Mouse (Mus musculus) urinary bladder, postnatal 25 days (tissue): ENCODE data around the gene Rhot1.
"Not testable (repeated sequence)": the region's sequence is repeated elsewhere in the genome, so short reads cannot be mapped to it uniquely, and the experiment has no call there.

Experiments
- DNase-seq: peaks from one replicate; pipeline ENCODE4 v3.0.0; 2022; ENCODE audit warnings: low spot score

Gene Rhot1

DNA sequence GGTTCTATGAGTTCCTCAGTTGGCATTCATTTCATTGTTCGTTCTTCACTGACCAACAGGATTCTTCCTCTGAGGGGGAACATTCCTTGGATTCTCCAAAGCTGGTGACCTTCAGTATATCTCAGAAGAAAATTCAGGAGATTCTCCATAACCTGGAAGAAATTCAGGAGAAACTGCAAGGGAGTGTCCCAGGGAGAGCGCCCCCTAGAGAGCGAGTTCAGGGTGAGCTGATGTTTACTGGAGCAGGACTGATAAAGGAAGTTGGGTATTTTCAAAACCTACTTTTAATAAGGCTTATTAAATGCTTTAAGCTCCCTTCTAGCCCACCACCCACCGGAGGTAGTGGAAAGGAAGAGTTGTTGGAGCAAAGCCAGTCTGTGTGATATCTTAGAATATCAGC is 15.0 kb upstream of the Rhot1 start:
- DNase-seq = no peak

DNA sequence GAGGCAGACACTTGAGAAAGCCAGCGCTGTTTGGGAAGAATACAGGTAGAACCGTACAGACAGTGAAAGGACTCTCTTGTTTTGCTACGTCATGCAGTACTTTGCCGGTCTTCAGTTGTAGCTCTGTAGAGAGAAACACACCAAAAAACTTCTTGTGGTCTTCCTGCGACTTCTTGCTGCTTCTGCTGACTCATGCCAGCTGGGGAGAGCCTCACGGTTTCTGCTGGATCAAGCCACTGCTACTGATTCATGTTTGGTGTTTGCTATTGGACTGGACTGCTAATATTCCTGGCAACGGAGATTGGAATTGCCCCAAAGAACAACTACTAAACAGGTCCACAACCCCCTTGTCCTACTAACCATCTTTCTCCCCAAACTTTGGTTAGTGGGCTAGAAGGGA is 12.5 kb upstream of the Rhot1 start:
- no peak for DNase-seq

DNA sequence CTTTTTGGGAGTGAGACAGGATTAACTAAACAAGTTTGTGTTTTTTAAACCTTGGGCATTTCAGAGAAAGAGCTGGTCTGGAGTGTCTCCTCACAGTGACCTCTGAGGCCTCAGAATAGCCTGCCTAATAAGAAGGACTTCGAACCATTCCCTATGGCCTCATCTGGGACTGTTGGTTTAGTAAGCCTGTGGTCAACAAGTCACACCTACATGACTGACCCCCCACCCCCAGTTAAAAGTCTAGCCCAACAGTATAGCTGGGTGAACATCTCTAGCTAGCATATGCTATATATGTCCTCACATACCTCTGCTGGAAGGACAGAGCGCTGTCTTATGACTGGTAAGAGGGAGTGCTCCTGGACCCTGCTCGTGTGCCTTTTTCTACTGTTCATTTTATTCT is 9.5 kb upstream of the Rhot1 start:
- no peak for DNase-seq

DNA sequence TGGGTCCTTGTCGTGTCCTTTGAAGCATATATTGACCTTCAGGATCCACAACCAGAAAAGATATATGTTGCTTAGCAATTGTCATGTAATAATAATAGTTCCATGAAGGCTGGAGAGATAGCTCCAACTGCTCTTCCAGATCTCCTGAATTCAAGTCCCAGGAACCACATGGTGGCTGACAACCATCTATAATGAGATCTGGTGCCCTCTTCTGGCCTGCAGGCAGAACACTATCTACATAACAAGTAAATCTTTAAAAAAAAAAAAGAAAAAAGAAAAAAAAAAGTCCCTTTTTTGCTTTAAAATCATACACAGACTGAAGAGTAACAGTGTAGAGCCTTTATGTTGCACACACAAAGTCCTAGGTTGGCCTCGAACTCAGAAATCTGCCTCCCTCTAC is 9.0 kb upstream of the Rhot1 start:
- no peak for DNase-seq

DNA sequence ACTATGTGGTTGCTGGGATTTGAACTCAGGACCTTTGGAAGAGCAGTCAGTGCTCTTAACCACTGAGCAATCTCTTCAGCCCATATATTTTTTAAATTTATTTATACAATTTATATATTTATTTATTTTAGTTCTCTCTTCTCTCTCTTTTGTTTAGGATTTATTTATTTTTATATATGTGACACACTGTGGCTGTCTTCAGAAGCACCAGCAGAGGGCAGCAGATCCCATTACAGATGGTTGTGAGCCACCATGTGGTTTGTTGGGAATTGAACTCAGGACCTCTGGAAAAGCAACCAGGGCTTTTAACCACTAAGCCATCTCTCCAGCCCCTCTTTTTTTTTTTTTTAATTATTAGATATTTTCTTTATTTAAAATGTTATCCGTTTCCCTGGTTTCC is 8.5 kb upstream of the Rhot1 start:
- no peak for DNase-seq

DNA sequence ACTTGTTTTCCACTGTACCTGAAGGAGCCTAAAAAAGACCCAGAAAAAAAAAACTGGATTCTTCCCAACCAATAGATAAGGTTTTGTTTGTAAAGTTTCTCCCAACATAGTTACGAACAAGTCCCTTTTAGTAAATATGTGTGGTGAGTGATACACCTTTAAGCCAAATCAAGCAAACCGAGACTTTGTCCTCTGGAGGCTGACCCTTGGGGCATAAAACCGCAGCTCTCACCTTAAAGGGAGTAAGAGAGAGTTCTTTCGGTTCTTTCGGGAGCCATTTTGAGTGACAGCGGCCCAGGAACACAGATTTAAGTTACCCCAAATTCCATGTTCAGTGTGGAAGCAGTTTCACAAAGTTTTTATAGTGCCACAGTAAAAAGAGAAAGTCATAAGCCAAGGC is 6.5 kb upstream of the Rhot1 start:
- no peak for DNase-seq

DNA sequence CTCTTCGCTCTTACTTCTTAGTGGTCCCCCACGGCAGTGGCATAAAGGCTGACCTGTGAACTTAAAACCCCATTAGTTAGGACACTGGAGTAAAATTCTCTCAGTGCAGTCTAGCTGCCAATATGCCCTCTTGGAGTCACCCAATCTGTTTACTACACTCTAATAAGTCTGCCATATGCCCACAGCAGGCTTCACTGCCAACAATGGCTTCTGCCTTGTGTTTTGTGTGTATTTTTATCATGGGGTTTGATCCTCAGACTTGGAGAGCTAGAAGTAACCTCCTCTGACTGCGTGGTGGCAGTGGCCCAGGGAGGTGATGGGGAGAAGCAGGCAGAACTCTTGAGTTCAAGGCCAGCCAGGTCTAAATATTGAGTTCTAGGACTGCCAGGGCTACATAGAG is 4.8 kb upstream of the Rhot1 start:
- no peak for DNase-seq

DNA sequence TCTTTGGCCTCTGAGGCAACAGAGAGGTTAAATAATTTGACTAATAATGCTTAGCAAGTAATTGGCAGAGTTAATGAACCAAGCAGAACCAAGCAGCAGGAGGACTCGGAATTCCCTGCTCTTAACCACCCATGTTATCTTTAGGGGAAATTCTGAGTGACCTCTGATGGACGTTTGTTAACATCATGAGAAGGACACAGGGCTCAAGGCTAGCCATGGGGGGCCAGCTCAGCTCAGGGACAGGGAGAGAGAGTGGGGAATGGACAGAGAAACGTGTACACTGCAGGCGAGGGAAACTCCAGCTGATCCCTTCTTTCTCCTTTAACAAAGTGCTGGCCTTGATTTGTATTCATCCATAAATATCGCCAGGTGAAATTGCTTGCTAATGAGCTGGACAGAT is 3.9 kb upstream of the Rhot1 start:
- DNase-seq = no peak

DNA sequence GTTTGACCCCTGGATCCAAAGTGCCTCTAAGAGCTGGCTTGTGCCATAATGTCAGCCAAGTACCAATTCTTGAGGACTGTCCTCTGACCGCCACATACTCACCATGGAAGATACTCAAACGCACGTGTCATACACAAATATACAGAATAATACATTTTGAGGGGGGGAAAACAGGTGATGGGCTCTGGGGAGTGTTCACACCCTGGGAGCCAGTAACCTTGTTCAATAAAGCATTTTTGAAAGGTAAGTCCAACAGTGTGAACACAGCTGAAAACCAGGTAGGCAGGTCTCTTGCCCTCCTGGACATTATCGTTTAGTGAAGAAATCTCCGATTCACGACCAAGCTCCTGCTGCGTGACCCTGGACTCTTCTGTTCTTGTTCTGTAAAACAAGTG is 357 bp upstream of the Rhot1 start:
- no peak for DNase-seq

DNA sequence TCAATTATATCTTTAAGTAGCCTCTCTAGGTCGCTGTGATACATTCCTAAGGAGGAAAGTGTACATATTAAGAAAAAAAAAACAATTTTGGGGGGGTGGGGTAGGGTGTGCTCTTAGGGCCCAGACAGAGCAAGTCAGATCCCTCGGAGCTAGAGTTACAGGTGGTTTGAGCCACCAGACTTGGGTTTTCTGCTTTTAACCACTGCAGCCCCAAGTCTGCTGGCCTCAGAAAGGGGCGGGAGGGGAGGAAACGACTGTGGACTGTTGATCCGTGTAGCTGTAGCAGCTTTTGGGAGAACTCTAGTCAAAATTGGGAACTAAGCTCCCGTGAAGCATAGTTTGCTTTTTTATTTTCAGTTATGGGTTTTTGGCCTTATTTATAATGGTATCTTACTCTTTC is 1.5 kb downstream of the Rhot1 start:
- DNase-seq = no peak

DNA sequence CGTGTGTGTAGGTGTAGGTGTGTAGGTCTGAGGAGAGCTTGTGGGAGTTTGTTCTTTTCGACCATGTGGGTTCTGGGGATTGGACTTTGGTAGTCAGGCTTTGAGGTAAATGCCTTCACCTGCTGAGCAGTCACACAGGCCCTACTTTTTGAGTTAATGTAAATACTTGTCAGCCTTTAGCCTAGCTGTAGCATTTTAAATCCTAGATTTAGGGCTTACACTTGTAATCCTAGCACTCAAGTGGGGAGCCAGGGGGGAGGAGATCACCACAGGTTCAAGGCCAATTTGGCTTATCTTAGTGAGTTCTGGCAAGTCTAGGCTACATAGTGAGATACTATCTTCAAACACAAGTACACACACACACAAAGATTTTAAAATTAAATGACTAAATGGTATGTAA is 3.5 kb downstream of the Rhot1 start:
- no peak for DNase-seq

DNA sequence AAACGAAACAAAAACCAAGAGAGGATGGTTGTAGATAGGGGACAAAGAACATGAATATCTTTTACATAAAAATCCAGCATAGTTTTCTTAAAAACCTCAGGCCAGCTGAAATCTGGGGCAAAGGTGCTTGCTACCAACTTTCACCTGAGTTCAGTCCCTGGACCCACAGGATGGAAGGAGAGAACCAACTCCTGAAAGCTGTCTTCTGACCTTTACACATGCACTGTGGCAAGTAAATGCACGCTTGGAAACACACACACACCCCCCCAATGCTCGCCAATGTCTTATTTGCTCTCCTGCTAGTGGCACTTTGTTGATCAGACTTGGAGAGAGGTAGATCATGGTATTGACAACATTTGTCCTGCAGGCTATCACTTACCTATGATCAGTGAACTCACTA is 6.5 kb downstream of the Rhot1 start:
- no peak for DNase-seq

DNA sequence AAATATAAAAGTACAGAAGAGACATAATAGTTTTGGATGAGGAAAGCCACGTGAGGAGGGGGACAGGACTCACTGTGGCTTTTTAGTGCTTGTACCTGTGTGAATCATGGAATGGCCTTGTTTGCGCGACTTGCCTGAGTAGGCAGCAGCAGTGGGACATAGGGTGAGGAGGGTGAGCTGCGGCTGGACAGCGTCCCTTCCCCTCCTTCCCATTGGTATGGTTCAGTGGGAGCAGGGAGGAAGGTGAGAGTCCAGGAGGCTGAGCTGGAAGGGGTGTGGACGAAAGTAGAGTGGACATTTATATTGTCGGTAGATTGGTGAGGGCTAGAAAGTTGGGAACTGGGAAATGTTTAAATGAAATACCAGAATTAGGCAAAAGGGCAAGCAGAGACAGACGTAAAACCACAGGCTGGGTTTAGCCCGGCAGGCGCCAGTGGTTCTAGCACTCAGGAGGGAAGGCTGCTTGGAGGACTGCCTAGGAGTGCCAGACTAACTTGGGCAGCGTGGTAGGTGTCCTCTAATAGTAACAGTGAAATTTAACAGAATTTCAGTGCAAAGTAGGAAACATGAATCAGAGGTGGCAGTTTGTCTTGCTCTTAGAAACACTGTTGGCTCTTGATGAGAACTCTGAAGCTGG is 10.0 kb downstream of the Rhot1 start:
- no peak for DNase-seq

DNA sequence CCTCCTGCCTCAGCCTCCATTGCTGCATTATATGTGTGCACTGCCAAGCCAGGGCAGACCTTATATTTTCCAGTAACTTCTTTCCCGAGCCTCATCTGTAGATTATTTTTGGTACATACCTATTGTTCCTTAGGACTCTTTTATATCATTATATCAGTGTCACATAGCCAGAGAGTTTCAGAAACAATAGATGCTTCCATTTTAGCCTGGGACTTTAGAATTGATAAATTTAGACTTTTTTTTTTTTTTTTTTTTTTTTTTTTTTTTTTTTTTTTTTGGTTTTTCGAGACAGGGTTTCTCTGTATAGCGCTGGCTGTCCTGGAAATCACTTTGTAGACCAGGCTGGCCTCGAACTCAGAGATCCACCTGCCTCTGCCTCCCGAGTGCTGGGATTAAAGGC is 21.2 kb downstream of the Rhot1 start:
- DNase-seq = not testable (repeated sequence)

DNA sequence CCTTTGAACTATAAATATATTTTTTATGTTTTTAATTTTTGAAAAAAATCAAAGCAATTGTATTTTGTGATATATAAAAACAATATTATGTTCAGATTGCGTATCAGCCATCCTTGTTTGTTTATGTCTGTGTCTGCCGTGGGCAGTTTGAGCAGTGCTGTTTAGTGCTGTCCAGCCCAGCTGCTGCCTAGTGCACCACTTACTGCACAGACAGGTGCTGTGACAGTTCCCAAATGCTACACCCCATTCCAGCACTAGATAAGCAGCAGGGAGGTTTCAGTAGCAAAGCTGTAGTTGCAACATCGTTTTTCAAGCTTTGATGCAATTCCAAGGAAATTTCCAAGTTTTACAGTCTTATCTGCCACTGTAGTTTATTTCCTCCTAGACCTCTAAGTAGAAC is 28.5 kb downstream of the Rhot1 start:
- DNase-seq = no peak

DNA sequence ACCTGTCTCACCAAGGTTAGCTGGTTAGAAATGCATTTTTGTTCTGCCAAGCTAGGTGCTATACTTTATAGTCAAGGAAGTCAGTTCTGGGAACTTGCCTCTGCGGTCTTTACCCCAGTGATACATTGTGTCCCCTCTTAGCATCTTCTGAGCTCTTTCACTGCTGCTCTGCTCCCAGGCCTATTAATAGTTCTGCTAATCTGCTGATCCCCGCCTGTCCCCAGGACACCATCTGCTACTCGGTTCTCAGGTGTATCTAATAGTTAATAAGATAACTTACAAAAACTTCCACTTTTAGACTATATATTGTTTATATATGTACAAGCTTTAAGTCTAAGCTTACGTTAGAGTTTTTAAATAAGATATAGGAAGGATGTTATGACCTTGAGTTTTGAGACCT is 29.5 kb downstream of the Rhot1 start:
- DNase-seq = no peak

DNA sequence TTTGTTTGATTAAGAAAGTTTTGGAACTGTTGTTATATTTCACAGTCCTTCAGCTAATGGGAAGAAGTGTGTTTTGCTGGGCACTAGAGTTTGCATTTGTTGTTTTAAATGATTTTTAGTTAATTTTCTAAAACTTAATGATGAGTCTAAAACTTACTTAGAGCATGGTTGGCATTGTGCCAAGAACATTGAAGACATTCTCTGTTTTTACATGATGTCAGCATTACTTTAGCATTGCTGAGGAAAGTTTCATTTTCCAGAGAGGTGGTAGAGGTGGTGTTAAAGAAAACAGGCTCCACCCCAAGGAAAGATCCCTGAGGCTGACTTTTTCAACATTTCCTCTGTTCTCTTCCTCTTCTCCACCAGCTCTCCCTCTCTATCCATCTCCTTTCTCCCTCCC is 38.2 kb downstream of the Rhot1 start:
- no peak for DNase-seq

DNA sequence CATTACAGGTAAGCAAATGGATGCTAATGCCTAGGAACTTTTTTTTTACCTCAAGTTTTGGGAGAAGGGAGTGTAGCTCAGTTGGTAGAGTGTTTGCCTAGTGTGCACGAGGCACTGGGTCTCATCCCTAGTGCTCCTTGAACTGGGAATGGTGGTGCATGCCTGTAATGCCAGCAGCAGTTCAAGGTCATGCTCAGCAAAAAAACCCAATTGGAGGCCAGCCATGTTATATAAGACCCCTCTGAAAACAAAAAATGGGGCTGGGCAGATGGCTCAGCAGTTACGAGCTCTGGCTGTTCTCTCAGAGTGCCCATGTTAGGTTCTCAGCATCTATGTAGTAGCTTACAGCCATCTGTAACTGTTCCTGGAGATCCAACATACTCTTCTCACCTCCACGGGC is 39.7 kb downstream of the Rhot1 start:
- no peak for DNase-seq

DNA sequence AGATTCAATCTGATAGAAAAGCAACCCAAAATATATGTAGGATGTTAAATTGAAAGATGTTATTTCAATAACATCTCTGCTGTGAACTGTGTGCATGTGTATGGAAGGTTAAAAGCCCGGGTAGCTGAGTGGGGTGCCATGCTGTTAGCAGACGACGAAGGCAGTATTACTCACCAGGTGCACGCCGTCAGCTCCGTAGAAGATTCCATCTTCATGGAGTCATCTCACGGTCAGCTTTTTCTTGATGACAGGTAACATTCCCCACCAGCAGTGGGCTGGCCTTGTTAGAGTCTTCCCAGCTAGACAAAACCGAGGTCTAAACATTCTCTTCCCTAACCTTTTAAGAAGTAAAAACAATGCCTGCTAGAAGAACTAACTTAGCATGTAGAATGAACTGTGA is 55.3 kb downstream of the Rhot1 start:
- no peak for DNase-seq

DNA sequence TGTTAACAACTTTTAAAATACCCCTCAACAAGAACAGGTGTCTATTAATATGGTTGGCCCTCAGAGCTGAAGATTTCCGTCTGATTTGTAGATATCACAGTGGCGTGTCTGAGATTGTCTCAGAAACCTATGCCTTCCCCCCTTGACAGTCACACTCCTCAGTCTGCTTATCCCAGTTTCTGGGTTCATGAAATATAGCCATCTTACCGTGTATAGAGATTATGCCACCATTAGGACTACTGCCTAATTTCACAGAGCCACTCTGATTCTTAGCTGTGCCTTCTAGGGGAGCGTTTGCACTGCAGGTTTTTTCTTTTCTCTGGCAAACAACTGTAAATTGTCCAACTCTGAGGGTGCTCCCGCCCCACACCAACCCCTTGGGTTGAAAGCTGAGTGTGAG is 62.3 kb downstream of the Rhot1 start:
- no peak for DNase-seq

DNA sequence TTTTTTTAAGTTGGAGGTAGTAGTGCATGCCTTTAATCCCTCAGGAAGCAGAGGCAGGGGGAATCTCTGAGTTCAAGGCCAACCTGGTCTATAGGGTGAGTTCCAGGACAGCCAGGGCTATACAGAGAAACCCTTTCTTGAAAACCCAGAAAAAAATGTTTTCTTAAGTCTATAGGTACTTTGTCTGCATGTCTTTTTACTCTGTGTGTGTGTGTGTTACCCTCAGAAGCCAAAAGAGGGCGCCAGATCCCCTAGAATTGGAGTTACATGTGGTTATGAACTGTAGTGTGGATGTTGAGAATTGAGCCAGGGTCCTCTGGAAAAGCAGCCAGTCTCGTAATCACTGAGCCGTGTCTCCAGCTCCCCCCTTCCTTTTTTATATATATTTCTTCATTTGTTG is 66.2 kb downstream of the Rhot1 start:
- DNase-seq = no peak

DNA sequence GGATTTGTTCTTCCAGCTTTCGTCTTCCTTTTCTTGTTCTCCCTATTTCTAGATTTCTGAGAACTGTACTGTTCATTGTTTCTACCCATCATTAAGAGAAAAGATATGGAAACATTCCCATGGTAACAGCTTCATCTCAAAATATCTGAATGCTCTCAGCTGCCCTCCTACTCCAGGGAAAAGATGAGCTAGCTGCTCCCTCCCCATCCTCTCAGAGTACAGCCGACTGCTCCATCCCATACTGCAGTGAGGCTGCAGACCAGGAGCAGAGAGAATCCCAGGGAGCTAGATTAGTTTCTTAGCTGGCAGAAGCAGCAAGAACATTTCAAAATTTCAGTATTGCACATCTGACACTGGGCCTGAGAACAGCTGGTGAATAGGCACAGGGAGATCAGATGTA is 69.2 kb downstream of the Rhot1 start:
- no peak for DNase-seq

DNA sequence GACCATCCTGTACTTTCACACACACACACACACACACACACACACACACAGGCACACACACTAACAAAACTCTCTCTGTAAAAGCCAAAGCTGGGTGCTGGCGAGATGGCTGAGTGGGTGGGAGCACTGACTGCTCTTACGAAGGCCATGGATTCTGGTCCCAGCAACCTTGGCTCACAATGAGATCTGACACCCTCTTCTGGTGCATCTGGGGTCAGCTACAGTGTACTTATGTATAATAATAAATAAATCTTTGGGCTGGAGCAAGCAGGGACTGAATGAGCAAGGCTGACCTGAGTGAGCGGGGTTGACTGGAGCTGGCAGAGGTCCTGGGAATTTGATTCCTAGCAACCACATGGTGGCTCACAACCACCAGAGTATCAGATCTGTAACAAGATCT is 75.0 kb downstream of the Rhot1 start:
- DNase-seq = no peak

DNA sequence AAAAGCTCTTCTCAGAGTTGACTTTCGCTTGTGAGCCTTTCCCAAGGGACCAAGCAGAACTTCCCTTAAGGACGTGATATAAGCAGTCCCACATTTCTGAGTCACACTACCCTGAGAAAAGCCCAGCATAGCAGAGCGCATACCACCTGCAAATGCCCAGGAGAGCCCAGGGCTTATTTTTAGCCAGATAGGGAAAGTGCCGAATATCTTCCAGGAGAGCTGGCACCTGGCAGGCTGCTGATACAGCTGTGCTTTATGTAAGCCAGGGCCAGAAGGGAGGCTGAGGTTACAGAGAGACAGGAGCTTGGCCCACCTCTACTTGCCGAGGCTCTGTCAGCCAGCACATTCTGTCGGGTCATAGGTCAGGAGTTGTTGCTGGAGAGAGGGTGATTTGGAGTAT is 75.8 kb downstream of the Rhot1 start:
- DNase-seq = no peak

DNA sequence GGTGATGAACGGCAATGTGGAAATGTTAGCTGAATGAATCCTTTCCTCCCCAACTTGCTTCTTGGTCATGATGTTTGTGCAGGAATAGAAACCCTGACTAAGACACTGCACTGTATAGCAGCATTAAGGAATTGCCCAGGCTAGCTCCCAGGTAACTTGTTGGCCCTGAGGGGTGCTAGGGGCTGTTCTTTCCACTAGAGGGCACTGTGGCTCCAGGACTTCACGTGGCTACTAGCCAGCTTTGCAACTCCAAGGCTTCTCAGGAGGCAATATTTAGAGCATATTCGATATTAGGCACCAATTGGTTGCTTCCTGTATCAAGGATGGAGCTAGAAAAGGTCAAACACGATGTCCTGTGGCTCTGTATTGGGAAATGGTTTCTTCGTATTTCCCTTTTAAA is 78.3 kb downstream of the Rhot1 start:
- peak; percentile 64 for DNase-seq
